Mouse (Mus musculus) bone marrow macrophage, adult 2 months (primary cell): ENCODE data around the gene Mb21d2.

ENCODE experiments used
- CTCF ChIP-seq: IDR thresholded peaks from 2 replicates; pipeline ENCODE4 v1.5.1; 2012; ENCODE audit warnings: low read depth, mild to moderate bottlenecking, low read length, moderate library complexity
- POLR2A ChIP-seq: IDR thresholded peaks from 2 replicates; pipeline ENCODE4 v1.6.1; 2012; ENCODE audit warnings: mild to moderate bottlenecking, low read depth, low read length, borderline replicate concordance

DNA sequence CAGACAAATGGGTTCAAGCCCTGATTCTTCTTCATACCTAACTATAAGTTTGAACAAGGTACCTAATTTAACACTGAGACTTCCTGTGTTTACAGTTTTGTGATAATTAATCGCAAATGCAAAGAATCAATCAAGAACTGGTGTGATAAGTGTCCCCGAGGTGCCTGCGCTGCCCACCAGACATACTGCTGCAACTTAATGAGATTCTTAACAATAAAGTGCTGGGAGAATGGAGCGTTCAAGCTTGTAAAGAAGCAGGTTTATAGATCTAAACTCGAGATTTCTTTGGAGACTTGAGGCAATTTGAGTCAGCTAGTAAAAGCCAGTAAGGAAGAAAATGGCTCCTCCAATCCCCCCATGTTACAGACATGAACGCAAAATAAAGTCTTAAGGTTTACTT is 107.7 kb downstream of the Mb21d2 start:
- TF ChIP-seq CTCF, result no peak
- no peak for TF ChIP-seq POLR2A
